Mouse (Mus musculus): ENCODE measurements around the gene Colca2. TPM values are rescaled to one million over a fixed set of nuclear protein-coding genes. Genes with fewer than 3 reads are reported as not detected.
A peak's percentile ranks its signal among the peaks of the same experiment; 100 is the strongest.

Colca2 gene
- polyA plus RNA-seq, 1 experiment from 2014 or later = 1.1 TPM

DNA sequence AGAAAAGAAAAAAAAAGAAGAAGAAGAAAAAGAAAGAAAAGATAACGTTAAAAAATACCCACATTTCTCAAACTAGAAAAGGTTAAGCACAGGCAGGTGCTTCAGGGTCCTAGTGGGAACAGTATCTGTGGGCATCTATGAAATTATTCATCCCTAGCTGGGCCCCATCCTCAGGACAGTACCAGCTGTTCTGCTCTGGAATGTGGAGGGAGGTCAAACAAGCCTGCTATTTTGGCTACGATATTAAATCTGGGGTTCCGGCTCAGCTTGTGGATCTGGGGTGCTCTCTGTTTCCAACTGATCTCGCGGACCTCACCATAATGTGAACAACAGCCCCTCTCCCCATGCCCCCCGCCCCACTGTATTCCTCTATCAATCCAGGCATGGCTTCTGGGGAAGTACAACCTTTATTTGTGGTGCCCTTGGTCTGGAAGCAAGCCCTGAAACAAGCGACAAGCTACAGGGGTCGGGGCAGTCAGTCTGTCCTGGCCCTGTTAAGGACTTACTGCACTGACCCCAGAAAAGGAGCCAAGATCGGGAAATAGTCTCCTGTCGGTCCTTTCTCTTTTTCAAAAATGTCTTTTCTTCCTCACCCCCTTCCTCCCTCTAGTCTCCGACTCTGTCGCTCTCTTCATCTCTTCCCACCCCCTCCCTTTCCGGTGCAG, 403 bp downstream of the Colca2 start:
- ATAC-seq (ENCODE audit: insufficient read depth, low FRiP score, low TSS enrichment) = no peak; the same call in 1 of the 2 replicates
- Histone ChIP-seq H3K9me3 (ENCODE audit: control insufficient read depth, low read length) (no peaks in the 10 kb centered on the region), H3K4me3 (ENCODE audit: low read depth, low read length) (peak overlapping the region; percentile 51), H3K36me3 (ENCODE audit: control insufficient read depth, insufficient read depth, low read length) (no peaks in the 10 kb centered on the region), H3K4me1 (ENCODE audit: control insufficient read depth, insufficient read depth, low read length) (no peaks in the 10 kb centered on the region), H3K9ac (ENCODE audit: low read length) (peak overlapping the region; percentile 72), H3K4me2 (ENCODE audit: low read depth) (peak overlapping the region; percentile 95), H3K27me3 (ENCODE audit: control insufficient read depth, insufficient read depth, low read length) (peaks cover 10% of the 10 kb centered on the region; the same call in 1 of the 2 replicates), H3K27ac (ENCODE audit: low read depth, low read length) (no peak overlapping the region)
- no peak for DNase-seq (ENCODE audit: low spot score)
- 23% methylated on average over 13 of the region's 13 CpGs for WGBS

DNA sequence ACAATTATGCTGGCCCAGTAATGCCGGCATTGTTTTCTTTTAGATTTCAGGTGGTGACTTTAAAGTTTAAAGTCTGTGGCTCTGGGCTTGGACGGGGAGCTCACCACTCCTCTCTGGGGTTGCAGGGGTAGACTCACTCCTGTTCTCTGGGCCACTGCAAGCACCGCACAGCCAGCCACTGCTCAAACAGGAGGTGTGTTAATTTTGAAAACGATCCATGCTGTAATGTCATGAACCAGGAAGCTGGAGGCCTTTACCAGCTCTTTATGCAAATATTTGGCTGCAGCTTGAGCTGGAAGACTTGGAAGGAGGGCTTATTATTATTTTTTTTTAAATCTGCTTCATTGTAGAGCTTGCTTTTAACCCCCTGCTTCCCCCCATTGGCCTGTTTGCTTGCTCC, 3.7 kb downstream of the Colca2 start:
- H3K27ac ChIP-seq (ENCODE audit: low read depth, low read length) = no peak overlapping the region
- H3K9me3 ChIP-seq (ENCODE audit: control insufficient read depth, low read length) = no peaks in the 10 kb centered on the region
- no peak overlapping the region for H3K4me3 ChIP-seq (ENCODE audit: low read depth, low read length)
- H3K4me1 ChIP-seq (ENCODE audit: control insufficient read depth, insufficient read depth, low read length) = no peaks in the 10 kb centered on the region
- WGBS = 39% methylated on average over 4 of the region's 4 CpGs
- no peak for ATAC-seq (ENCODE audit: insufficient read depth, low FRiP score, low TSS enrichment)
- H3K27me3 ChIP-seq (ENCODE audit: control insufficient read depth, insufficient read depth, low read length) = peaks cover 8% of the 10 kb centered on the region; the same call in 1 of the 2 replicates
- H3K36me3 ChIP-seq (ENCODE audit: control insufficient read depth, insufficient read depth, low read length) = no peaks in the 10 kb centered on the region
- no peak overlapping the region for H3K9ac ChIP-seq (ENCODE audit: low read length)
- H3K4me2 ChIP-seq (ENCODE audit: low read depth) = no peak overlapping the region
- no peak for DNase-seq (ENCODE audit: low spot score)

DNA sequence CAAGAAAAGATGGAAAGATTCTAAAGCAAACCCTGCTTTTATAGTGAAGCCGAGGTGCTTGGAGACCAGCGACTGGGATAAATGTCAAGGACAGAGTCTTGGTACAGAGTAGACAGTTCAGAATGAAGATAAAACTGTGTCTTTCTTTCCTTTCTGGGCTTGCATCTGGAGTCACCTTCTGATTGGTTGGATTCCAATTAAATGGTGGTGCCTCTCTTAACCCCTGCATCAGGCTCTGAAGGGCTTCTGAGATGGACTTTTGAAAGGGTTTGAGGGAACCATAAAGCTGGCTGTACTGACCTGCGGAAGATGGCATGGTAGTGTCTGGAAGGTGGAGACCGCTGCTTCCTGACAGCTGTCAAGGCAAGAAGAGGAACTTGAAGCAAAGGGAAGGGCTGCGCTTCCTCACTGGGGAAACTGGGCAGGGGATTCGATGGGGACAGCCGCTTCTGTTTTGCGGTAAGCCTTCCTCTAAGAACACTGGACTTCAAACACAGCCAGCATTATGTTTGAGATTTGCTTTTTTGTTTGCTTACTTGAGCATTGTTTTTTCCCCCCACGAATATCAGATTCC, 4.7 kb downstream of the Colca2 start:
- Histone ChIP-seq H3K9me3 (ENCODE audit: control insufficient read depth, low read length) (no peaks in the 10 kb centered on the region), H3K9ac (ENCODE audit: low read length) (no peak overlapping the region), H3K27ac (ENCODE audit: low read depth, low read length) (no peak overlapping the region), H3K36me3 (ENCODE audit: control insufficient read depth, insufficient read depth, low read length) (no peaks in the 10 kb centered on the region), H3K4me3 (ENCODE audit: low read depth, low read length) (no peak overlapping the region), H3K27me3 (ENCODE audit: control insufficient read depth, insufficient read depth, low read length) (no peaks in the 10 kb centered on the region), H3K4me2 (ENCODE audit: low read depth) (no peak overlapping the region), H3K4me1 (ENCODE audit: control insufficient read depth, insufficient read depth, low read length) (no peaks in the 10 kb centered on the region)
- 68% methylated on average over 9 of the region's 9 CpGs for WGBS
- ATAC-seq (ENCODE audit: insufficient read depth, low FRiP score, low TSS enrichment) (no peak), DNase-seq (ENCODE audit: low spot score) (no peak)

DNA sequence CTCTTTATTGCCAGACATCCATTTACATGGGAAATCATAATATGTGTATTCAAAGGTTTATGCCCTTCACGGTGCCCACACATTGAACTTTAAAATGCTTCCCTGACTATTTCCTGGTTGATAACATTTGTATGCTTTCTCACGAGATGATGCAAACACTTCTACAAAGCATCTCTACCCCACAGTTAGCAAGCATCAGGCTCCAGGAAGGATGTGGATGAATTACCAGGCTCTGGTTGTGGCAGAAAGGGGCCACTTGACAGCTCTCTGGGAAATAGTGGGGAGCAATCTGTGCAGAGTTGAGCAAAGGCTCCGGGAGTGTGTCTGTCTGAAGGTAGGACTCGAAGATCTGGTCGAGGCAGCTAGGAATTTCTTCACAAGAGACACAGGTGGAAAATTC, 6.3 kb downstream of the Colca2 start:
- WGBS = 77% methylated on average over 5 of the region's 5 CpGs
- H3K9ac ChIP-seq (ENCODE audit: low read length) = no peak overlapping the region
- H3K4me1 ChIP-seq (ENCODE audit: control insufficient read depth, insufficient read depth, low read length) = no peaks in the 10 kb centered on the region
- ATAC-seq (ENCODE audit: insufficient read depth, low FRiP score, low TSS enrichment) (no peak), DNase-seq (ENCODE audit: low spot score) (no peak)
- H3K9me3 ChIP-seq (ENCODE audit: control insufficient read depth, low read length) = no peaks in the 10 kb centered on the region
- no peak overlapping the region for H3K4me2 ChIP-seq (ENCODE audit: low read depth)
- no peaks in the 10 kb centered on the region for H3K36me3 ChIP-seq (ENCODE audit: control insufficient read depth, insufficient read depth, low read length)
- no peaks in the 10 kb centered on the region for H3K27me3 ChIP-seq (ENCODE audit: control insufficient read depth, insufficient read depth, low read length)
- H3K27ac ChIP-seq (ENCODE audit: low read depth, low read length) = no peak overlapping the region
- no peak overlapping the region for H3K4me3 ChIP-seq (ENCODE audit: low read depth, low read length)

DNA sequence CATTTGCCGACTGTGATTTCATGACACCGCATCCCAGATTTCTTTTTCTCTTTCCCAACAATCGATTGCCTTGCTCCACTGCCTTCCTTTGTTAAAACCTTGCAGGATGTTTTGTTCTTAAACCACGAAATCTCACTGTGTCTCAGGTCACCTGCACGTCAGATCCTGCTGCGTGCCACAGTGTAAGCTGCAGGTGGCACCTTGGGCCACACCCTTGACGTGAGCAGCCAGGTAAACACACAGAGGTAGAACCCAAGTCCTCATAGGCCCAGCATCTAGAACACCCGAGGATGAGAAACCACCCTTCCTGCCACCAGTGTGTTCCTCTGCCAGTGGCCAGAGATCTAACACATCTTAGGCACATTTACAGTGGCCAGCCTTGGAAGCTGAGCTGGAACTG, 7.3 kb downstream of the Colca2 start:
- Histone ChIP-seq H3K27me3 (ENCODE audit: control insufficient read depth, insufficient read depth, low read length) (no peaks in the 10 kb centered on the region), H3K9me3 (ENCODE audit: control insufficient read depth, low read length) (no peaks in the 10 kb centered on the region), H3K36me3 (ENCODE audit: control insufficient read depth, insufficient read depth, low read length) (no peaks in the 10 kb centered on the region), H3K4me2 (ENCODE audit: low read depth) (no peak overlapping the region), H3K9ac (ENCODE audit: low read length) (no peak overlapping the region), H3K4me3 (ENCODE audit: low read depth, low read length) (no peak overlapping the region), H3K4me1 (ENCODE audit: control insufficient read depth, insufficient read depth, low read length) (no peaks in the 10 kb centered on the region), H3K27ac (ENCODE audit: low read depth, low read length) (no peak overlapping the region)
- 80% methylated on average over 8 of the region's 8 CpGs for WGBS
- ATAC-seq (ENCODE audit: insufficient read depth, low FRiP score, low TSS enrichment) (no peak), DNase-seq (ENCODE audit: low spot score) (no peak)

DNA sequence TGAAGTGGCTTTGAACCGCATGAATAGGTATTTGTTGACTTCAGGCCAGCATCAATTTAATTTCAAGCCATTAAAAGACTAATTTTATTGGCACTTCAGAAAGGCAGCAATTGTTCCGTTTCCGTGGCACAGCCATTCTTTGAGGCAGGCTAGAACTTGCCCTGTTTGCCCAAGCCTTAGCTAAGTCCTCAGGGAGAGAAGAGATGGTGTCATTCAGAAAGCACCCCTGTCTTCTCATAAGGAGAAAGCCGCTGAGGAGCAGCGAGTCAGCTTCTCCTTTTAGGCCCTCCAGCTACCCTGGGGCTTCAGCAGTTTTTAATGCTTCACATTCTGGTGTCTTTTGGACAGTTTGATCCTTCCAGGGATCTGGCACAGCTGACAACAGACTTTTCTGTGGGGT, 9.5 kb downstream of the Colca2 start:
- no peaks in the 10 kb centered on the region for H3K36me3 ChIP-seq (ENCODE audit: control insufficient read depth, insufficient read depth, low read length)
- H3K4me1 ChIP-seq (ENCODE audit: control insufficient read depth, insufficient read depth, low read length) = no peaks in the 10 kb centered on the region
- no peak for DNase-seq (ENCODE audit: low spot score)
- ATAC-seq (ENCODE audit: insufficient read depth, low FRiP score, low TSS enrichment) = no peak
- no peaks in the 10 kb centered on the region for H3K9me3 ChIP-seq (ENCODE audit: control insufficient read depth, low read length)
- H3K4me2 ChIP-seq (ENCODE audit: low read depth) = no peak overlapping the region
- 79% methylated on average over 5 of the region's 5 CpGs for WGBS
- H3K4me3 ChIP-seq (ENCODE audit: low read depth, low read length) = no peak overlapping the region
- H3K27ac ChIP-seq (ENCODE audit: low read depth, low read length) = no peak overlapping the region
- no peaks in the 10 kb centered on the region for H3K27me3 ChIP-seq (ENCODE audit: control insufficient read depth, insufficient read depth, low read length)
- H3K9ac ChIP-seq (ENCODE audit: low read length) = no peak overlapping the region

DNA sequence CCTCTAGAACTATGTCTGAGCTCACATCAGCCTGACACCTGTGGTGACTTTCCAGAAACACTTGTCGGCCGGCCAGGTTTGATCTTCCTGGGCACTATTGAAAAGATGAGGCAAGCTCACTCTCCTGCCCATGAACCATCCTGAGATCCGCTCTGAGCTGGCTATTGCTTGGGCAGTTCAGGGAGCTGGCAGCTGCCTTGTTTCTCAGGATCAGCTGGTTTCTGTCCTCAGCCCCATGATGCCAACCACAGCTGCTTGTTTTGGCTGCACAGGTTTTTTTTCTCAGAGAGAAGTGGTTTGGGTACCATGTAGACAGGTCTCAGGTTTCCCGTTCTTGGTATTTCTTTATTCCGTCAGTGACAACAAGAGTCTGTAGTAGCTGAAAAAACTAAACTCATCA, 19.9 kb downstream of the Colca2 start:
- H3K4me3 ChIP-seq (ENCODE audit: low read depth, low read length) = no peak overlapping the region
- H3K4me1 ChIP-seq (ENCODE audit: control insufficient read depth, insufficient read depth, low read length) = no peaks in the 10 kb centered on the region
- no peaks in the 10 kb centered on the region for H3K36me3 ChIP-seq (ENCODE audit: control insufficient read depth, insufficient read depth, low read length)
- no peak overlapping the region for H3K4me2 ChIP-seq (ENCODE audit: low read depth)
- no peaks in the 10 kb centered on the region for H3K27me3 ChIP-seq (ENCODE audit: control insufficient read depth, insufficient read depth, low read length)
- 85% methylated on average over 5 of the region's 5 CpGs for WGBS
- no peak overlapping the region for H3K9ac ChIP-seq (ENCODE audit: low read length)
- DNase-seq (ENCODE audit: low spot score) (no peak), ATAC-seq (ENCODE audit: insufficient read depth, low FRiP score, low TSS enrichment) (no peak)
- H3K9me3 ChIP-seq (ENCODE audit: control insufficient read depth, low read length) = no peaks in the 10 kb centered on the region
- no peak overlapping the region for H3K27ac ChIP-seq (ENCODE audit: low read depth, low read length)

DNA sequence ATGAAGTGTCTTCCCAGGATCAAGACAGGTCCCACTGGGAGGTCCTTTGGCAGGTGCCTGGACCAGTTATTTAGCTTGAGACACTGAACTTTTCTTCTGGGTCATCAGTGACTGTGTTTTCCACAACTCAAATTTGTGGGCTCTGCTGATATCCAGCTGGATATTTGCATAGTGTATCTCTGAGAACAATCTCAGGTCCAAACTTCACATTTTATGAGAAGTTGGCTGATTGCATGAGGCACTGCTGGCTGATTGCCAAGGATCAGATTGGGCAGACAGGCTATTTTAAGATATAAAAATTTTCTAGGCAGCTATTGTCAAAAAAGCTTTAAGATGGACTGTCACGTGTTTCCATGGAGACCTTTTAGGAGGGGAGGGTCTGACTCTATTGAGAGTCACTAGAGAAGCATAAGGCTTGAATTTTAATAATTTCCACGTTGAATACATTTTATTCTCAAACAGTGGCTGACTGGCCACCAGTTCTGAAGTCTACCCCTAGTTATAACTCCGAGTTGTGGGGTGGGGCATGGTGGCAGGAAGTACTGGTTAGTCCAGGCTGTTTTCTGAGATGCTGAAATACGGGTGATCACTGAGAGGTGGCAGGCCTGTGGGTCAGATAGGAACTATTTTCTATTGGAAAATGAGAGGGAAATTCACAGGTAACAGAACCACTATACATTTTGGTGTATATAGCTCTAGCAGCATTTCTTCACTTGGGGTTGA, 21.4 kb downstream of the Colca2 start:
- ATAC-seq (ENCODE audit: insufficient read depth, low FRiP score, low TSS enrichment) (no peak), DNase-seq (ENCODE audit: low spot score) (no peak)
- H3K27me3 ChIP-seq (ENCODE audit: control insufficient read depth, insufficient read depth, low read length) = no peaks in the 10 kb centered on the region
- WGBS = 77% methylated on average over 4 of the region's 4 CpGs
- no peak overlapping the region for H3K27ac ChIP-seq (ENCODE audit: low read depth, low read length)
- no peak overlapping the region for H3K4me2 ChIP-seq (ENCODE audit: low read depth)
- H3K9me3 ChIP-seq (ENCODE audit: control insufficient read depth, low read length) = no peaks in the 10 kb centered on the region
- H3K36me3 ChIP-seq (ENCODE audit: control insufficient read depth, insufficient read depth, low read length) = no peaks in the 10 kb centered on the region
- H3K4me3 ChIP-seq (ENCODE audit: low read depth, low read length) = no peak overlapping the region
- no peaks in the 10 kb centered on the region for H3K4me1 ChIP-seq (ENCODE audit: control insufficient read depth, insufficient read depth, low read length)
- H3K9ac ChIP-seq (ENCODE audit: low read length) = no peak overlapping the region
